Mouse (Mus musculus): Measurements from ENCODE around the gene 4933405L10Rik.
A peak's percentile ranks its signal among the peaks of the same experiment; 100 is the strongest.

The 4933405L10Rik gene

DNA sequence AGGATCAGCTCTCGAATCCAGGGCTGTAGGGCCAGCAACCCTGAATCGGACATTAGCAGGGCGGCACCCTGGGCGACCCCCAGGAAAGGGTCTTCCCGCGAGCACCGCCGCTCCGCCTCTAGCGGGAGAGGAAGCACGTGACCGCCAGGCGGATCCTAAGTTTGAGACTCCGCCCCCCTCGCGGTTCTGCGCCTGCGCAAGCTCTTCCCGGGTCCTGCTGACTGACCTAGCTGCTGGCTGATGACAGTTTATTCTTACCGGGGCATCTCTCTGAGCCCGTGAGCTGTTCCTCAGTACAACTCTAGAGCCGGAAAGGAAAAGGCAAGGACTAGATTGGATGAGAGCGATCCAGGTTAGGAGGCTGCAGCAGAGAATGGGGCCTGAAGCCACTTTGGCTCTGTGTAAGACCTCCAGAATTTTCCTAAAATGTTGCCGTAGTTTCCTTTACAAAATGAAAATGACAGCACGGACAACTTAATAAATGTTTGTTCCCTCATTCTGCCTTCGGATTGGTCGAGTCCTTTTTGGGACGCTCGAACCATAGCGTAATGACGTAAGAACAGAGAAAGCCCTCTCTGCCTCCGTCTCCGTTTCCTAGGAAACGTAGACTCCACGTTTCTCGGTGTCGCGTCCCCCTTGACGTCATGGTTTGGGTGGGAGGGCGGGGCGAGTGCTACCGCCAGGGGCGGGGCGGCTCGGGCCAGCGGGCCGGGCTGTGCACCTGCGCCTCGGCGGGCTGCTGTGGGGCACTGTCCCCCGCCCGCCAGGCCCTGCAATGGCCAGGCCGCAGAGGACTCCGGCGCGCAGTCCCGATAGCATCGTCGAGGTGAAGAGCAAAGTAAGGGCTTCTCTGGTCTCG is 6.3 kb upstream of the 4933405L10Rik start, which contains the start of the genes Acd and Pard6a:
Gene Acd, minus strand, starts transcription at position 137 of the 859 bp plus-strand sequence.
Gene Pard6a, plus strand, starts transcription at position 183 of the 859 bp plus-strand sequence.
- DNase-seq (ENCODE audit: low read depth, low spot score): peak; percentile 97

DNA sequence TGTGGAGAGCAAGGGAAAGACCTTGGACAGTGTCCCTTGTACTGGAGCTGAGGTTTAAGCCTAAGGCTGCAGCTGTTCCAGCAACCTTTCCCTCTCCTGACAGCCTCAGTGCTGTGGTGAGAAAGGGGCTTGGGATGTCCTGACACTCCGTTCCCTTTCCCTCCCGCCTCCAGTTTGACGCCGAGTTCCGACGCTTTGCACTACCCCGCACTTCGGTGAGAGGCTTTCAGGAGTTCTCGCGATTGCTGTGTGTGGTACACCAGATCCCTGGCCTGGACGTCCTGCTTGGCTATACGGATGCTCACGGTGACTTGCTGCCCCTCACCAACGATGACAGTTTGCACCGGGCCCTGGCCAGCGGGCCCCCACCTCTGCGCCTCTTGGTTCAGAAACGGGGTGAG is 5.5 kb upstream of the 4933405L10Rik start:
- DNase-seq (ENCODE audit: low read depth, low spot score): no peak

DNA sequence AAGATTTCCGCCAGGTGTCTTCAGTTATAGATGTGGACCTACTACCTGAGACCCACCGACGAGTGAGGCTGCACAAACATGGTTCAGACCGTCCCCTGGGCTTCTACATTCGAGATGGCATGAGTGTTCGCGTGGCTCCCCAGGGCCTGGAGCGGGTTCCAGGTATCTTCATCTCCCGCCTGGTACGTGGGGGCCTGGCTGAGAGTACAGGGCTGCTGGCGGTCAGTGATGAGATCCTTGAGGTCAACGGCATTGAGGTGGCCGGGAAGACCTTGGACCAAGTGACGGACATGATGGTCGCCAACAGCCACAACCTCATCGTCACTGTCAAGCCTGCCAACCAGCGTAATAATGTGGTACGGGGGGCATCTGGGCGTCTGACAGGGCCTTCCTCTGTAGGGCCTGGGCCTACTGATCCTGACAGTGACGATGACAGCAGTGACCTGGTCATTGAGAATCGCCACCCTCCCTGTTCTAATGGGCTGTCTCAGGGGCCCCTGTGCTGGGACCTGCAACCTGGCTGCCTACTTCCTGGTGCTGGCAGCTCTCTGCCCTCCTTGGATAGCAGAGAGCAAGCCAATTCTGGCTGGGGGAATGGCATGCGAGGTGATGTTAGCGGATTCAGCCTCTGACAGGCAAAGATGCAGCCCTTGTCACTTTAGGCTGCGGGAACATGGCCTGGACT is 4.6 kb upstream of the 4933405L10Rik start:
- no peak for DNase-seq (ENCODE audit: low read depth, low spot score)

GRCm38 (mm10) chr8:105704146-105704812 is 3.2 kb upstream of the 4933405L10Rik start:
- DNase-seq (ENCODE audit: low read depth, low spot score): no peak

DNA sequence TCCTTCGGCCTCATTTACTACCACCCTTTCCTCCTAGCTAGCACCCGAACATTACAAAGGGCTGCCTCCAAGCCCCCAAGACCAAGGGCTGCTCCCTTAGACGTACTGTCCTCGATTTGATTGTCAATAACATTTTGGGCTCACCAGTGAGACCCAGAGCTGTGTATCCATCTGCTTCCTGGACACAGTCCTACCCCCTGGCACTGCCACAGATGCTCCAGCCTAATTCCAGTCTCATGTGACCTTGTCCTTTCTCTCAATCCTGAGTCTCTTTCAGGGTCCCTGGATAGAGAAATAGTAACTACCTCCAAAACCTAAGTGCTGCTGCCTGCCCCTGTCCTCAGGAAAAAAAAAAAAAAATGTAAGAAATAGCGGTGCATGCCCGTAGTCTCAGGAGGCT is 2.5 kb upstream of the 4933405L10Rik start:
- no peak for DNase-seq (ENCODE audit: low read depth, low spot score)

GRCm38 (mm10) chr8:105706426-105706825 is 1.0 kb upstream of the 4933405L10Rik start:
- no peak for DNase-seq (ENCODE audit: low read depth, low spot score)

DNA sequence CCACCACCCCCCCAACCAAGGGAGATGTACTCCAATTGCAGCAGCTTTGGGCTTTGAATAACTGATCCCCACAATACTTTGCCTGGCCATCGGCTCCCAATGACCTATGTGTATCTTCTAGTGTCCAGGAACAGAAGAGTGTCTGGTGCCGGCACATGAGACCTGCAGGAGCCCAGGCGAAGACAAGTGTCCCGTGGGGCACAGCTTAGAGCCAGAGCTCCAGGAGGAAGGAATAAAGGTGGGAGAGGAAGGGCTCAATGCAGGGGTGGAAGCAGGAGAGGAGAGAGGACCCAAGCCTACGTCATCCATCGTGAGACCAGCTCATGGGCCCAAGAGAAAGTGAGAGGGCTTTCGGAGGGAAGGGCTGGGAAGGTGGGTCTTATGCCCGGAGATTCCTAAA is 1.2 kb downstream of the 4933405L10Rik start:
- DNase-seq (ENCODE audit: low read depth, low spot score): no peak

- DNase-seq (ENCODE audit: low read depth, low spot score): no peak
Observed at GRCm38 (mm10) chr8:105709317-105709716, 1.9 kb downstream of the 4933405L10Rik start.

GRCm38 (mm10) chr8:105712286-105712685 is 4.8 kb downstream of the 4933405L10Rik start:
- DNase-seq (ENCODE audit: low read depth, low spot score): no peak

GRCm38 (mm10) chr8:105714139-105714538 is 6.7 kb downstream of the 4933405L10Rik start:
- peak; percentile 85 for DNase-seq (ENCODE audit: low read depth, low spot score)

DNA sequence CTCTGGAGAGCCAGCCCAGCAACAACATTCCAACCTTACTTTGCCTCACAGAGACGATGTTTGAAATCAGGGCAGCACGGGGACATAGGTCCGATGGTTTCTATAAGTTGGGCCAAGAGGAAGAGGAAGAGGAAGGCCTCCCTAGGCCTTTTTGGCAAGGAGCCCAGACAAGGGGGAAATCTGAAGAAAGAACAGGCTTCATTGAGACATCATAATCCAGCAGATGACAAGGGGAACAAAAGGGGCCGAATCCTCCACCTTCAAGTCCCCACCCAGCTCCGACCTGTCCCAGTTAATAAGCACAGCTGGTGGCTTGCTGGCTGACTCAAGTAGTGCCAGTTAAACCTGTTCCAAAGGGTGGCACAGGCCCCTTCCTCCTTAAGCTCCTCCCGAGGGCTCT is 7.6 kb downstream of the 4933405L10Rik start:
- no peak for DNase-seq (ENCODE audit: low read depth, low spot score)

DNA sequence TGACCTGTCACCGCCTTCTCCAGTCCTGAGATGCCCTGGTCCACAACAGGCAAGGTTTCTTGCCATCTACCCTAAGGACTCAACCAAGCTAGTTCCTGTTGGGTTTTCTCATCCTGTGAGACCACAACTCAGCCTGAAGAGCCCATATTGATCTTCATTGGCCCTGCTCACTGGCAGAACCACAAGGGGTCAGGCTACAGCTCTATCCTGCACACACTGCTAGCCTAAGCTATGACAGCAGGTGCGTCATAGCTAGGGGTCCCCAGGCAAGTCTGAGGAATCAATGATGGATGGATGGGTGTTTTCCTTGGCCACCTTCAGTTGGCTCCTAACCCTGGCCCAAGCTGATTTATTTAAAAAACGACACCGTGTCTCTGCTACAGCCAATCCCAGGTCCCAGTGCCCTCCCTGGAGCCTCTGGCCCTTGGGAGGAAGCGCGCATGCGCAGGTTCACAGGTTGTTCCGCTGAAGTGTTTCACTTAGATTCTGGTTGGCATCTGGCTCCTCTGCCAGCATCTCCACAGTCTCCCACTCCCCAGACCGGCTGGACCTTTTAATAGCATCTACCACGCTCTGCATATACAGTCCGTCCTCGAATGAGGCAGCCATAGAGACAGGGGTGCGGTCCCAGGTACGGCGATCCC is 9.0 kb downstream of the 4933405L10Rik start:
- DNase-seq (ENCODE audit: low read depth, low spot score): no peak

GRCm38 (mm10) chr8:105719637-105720036 is 12.2 kb downstream of the 4933405L10Rik start:
- DNase-seq (ENCODE audit: low read depth, low spot score): no peak

DNA sequence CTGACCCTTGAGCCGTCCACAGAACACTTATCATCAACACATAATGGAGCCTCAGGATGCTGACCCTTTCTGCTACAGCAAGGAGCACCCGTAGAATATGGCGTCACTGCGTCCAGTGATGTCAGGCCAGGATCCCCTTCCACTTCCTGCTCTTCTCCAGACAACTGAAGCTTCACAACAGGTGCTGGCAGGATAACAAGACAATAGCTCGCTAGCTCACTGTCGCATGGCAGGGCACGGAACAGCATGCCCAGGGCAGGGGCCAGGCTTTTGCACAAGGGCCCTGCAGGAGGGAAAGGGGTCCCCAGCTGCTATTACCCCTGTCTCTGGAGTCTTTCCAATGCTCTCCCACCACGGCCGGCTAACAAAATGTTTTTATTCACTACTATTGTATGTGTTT is 15.4 kb downstream of the 4933405L10Rik start:
- no peak for DNase-seq (ENCODE audit: low read depth, low spot score)

DNA sequence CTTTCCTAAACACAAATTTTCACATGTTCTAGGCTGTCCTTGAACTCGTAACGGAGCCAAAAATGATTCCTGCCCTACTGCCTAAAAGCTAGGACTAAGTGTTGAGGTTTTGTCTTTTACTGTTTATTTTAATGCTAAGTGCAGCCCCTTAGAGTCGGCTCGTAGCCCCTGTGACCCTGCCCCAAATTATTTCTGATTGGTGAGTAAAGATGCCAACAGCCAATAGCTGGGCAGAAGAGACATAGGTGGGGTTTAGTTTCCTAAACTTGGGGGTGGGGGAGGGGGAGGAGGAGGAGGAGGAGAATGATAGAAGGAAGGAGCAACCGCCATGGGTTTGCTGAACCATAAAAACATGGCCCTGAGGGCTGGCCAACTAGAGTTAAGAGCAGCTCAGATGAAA is 18.3 kb downstream of the 4933405L10Rik start:
- no peak for DNase-seq (ENCODE audit: low read depth, low spot score)

DNA sequence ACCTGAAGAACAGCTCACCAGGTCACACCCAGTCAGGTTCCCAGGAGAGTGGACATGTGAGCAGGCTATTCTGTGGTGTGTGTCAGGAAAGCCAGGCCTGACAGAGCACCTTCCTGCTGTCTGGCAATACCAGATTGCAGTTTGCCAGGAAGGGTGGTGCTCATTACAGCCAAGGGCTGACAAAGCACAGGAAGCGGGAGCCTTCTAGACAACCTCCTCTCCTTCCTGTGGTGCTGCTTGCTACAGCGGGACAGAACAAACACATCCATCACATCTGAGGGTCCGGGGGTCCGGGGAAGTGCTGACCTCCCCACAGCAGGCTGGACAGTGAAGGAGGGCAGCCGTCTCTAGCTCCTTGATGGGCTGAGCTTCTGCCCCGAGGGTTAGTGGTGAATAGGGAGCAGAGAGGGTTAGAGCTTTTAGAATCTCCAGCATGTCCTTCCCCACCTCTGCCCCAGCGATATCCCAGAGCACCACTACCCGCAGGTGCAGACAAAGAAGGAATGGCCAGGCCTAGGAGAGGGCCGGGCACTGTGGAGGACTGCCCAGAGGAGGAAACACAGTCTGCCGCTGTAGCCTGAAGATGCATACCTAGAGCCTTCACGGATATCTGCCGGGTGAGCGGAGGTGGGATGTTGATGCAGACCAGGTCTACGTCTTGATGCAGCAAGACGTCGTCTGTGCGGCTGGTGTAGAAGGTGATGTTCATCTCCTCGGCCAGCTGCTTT is 20.1 kb downstream of the 4933405L10Rik start:
- DNase-seq (ENCODE audit: low read depth, low spot score): no peak

- no peak for DNase-seq (ENCODE audit: low read depth, low spot score)
Observed at GRCm38 (mm10) chr8:105732186-105732585, 24.7 kb downstream of the 4933405L10Rik start.

DNA sequence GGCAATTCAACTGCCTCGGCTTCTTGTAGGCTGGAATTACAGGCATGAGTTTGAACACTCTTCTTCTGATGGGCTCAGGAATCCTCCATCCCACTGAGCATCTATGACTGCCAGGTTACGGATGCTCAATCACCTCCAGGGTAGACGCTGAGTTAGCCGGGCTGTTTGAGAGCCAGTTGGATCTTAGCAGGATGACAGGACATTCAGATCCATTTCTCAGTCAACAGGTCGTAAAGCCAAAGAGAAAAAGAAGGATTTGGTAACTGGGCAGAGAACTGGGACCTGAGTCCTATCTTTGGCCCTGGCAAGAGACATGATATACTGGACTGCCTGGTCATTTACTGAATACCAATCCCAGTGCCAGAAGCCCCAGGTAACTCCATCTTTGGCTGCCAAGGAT is 31.8 kb downstream of the 4933405L10Rik start:
- DNase-seq (ENCODE audit: low read depth, low spot score): no peak

- DNase-seq (ENCODE audit: low read depth, low spot score): no peak
Observed at GRCm38 (mm10) chr8:105743301-105743700, 35.8 kb downstream of the 4933405L10Rik start.

DNA sequence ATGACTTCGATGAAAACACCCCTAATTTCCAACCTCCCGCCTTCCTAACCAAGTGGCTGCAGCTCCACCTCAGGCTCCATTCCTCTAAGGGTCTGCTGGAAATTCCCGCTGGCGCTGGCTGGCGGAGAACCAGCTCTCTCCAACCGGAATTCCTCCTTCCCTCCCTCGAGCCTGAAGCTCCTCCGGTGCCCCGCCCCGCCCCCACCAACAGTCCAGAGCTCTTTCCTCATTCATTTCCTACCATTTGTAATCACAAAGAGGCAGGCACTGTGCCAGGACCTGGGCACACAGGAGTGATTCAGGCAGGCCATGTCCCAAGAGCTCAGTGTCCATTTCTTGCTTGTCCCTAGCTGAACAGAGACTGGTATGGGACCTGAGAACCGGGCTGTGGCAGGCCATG is 43.2 kb downstream of the 4933405L10Rik start:
- DNase-seq (ENCODE audit: low read depth, low spot score): no peak

DNA sequence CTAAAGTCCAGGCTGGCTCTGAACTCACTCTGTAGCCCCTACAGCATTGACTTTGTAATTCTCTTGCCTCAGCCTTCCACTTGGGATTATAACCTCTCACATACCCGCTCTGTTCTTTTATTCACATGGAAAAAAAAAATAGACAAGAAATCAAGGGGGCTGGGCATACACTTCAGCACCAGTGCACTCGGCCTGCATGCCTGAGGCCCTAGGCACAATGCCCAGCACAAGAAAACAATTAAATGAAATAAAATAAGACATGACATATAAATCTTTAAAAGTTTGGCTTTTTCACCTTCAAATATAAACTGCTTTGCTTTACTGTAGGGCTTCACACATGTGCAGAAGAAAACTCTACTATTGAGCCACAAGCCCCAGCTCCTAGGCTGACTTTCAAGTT is 46.5 kb downstream of the 4933405L10Rik start:
- DNase-seq (ENCODE audit: low read depth, low spot score): no peak

All from A20 (cell line).